15 mouse cellular contexts compared by ENCODE assay signal in the genomic region with DNA sequence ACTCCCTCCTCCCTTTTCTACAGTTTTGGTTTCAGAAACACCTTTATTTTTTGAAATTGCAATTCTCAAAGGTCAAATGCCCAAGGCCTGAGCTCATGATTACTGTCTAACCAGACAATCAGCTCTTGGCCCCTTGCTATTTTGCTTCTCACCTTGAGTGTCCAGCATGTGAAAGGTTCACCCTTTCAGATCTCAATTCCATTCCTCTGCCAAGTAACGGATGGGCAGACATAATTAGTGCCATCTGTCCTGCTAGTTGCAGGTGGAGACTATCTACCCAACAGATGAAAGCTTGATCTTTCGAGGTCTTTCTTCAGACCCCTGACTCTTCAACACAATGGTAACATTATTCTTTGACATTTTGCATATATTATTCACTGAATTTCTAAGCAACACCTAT.
"Had no signal": no experiment of that assay in that cellular context is flagged by ENCODE, and none has a peak within 500 bp of the region (broad histone marks: within the 10 kb centered on the region; RNA-seq: fewer than 3 reads in every experiment).

No protein-coding gene starts in this region.

- H3K9me3 ChIP-seq: limb, embryonic 10.5 days; liver, embryonic 15.5 days; midbrain, embryonic 15.5 days; neural tube, embryonic 13.5 days; stomach, embryonic 15.5 days had no signal

- H3K9ac ChIP-seq: liver, embryonic 15.5 days; midbrain, embryonic 15.5 days; neural tube, embryonic 13.5 days; stomach, embryonic 15.5 days had no signal

- ATAC-seq: lung, postnatal 0 days; midbrain, embryonic 15.5 days had no signal

- H3K4me2 ChIP-seq: liver, embryonic 11.5 days; liver, embryonic 15.5 days; midbrain, embryonic 15.5 days; neural tube, embryonic 13.5 days; stomach, embryonic 15.5 days had no signal

- H3K4me1 ChIP-seq: limb, embryonic 10.5 days; liver, embryonic 15.5 days; midbrain, embryonic 15.5 days; neural tube, embryonic 13.5 days; stomach, embryonic 15.5 days had no signal

- H3K4me3 ChIP-seq: layer of hippocampus, adult 2 months; limb, embryonic 10.5 days; liver, embryonic 15.5 days; midbrain, embryonic 15.5 days; neural tube, embryonic 13.5 days; stomach, embryonic 15.5 days had no signal

- H3K36me3 ChIP-seq: limb, embryonic 10.5 days; liver, embryonic 15.5 days; midbrain, embryonic 15.5 days; neural tube, embryonic 13.5 days; stomach, embryonic 15.5 days had no signal

- H3K27me3 ChIP-seq: liver, embryonic 15.5 days; midbrain, embryonic 15.5 days; neural tube, embryonic 13.5 days; stomach, embryonic 15.5 days had no signal

- DNase-seq: kidney, postnatal 4 days; lung, adult 2 months; lung, postnatal 36 days; retina, postnatal 1 day; right cerebral cortex, postnatal 4 days; thymus, postnatal 4 days had no signal

- H3K27ac ChIP-seq: kidney, postnatal 0 days; layer of hippocampus, adult 2 months; limb, embryonic 10.5 days; liver, embryonic 15.5 days; midbrain, embryonic 15.5 days; neural tube, embryonic 13.5 days; stomach, embryonic 15.5 days had no signal
